Mouse (Mus musculus) CD4-positive helper T cell, adult 2 months (primary cell): ENCODE data around the gene Gm21969.

Source experiments
- DNase-seq: peaks from one replicate; pipeline ENCODE4 v3.0.0-alpha.2; 2012; ENCODE audit warnings: low read depth, missing footprints, low spot score

The Gm21969 gene

DNA sequence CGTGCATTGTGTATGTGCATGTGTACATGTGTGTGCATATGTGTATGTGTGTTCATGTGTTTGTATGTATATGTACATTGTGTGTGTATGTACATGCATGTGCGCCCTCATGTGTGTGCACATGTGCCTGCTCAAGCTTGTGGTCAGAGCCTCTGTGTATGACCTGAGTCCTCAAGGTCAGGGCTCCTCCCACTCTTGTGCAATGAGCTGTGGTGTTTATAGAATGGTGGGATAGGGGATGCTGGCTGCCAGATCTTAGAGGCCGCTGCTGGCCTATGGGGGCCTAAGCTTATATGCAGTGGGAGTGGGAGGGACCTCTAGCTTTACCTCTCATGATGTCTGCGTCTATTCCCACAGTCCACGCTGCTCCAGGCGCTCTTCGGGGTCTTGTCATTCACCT, 17.3 kb upstream of the Gm21969 start:
- DNase-seq: no peak

DNA sequence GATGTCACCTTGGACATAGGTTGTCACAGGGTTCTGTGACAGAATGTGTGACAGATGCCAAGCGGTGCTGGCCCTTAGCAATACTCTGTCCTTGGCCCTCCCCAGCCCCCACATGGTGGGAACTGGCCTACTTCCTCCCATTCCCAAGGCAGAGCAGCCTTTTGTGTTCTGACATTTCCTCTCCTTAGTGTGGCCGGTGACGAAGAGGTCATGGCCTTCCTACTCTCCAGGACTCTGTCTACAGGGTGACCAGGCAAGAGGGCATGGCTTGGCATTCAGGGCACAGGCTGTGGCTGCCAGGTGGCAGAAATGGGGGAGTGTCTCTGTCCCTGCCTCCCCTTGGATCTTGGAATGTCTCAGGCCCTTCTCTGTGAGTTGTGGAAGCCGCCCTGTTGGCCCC, 15.6 kb upstream of the Gm21969 start:
- no peak for DNase-seq

DNA sequence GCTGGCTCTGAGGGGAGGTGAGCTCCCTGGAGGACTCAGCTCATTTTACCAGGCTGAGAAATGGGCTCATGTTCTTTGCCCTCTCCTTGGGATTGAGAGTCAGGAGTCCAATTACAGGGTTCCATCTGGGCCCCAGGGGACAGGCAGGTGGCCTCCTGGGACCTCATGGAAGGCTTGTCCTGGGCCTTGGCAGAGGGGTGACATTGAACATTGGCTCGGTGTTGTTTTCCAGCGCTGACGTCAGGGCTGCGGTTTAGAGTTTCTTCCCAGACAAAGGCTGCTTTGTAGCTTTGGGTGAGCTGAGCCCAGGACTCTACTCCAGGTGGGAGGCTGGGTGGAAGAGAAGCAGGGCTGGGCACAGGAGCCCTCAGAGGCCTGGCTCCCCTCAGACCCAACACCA, 15.2 kb upstream of the Gm21969 start:
- DNase-seq: no peak

DNA sequence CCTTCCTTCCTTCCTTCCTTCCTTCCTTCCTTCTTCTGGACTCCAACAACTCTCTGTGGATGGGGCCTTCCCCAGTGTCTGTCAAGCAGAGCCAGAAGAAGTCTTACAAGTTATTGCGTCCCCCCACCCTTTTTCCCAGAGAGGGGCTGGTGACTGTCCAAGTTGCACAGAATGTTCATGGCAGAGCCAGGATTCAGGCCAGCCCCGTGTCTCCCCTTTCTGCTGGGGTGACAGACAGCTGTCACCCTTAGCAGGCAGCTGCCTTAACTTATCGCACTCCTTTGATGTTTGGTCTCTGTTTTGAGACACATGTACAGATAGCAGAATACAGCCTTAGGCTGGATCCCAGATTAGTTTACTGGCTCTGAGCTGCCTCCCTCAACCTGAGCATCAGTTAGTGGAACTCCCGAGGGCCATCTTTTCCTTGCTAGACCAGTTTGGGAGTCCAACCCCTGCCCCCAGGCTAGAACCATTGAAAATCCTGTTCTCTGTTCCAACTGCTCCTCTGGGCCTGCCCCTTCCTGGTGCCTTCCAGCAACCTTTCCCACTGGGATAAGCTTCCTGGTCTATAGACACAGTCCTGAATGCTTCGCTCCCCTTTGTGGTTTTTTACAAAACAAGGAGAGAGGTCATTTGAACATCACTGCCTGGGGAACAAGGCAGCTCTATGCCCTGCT, 13.5 kb upstream of the Gm21969 start:
- no peak for DNase-seq

DNA sequence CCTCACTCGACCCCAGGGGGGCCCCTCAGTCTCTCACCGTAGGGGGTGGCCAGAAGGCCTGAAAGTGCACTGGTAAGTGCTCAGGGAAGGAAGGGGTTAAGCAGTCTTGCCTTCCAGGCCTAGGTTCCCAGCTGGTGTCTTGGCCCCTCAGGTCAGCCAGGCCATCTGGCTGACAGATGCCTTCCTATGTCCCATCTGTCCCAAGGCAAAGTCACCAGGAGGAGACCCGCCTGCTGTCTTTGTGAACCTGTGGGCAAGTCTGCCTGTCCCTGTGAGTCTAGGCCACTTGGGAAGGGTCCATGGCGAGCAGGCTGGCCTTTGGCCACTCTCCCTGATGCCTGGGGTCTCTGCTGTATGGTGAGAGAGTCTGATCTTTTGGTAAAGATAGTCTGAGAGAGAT, 12.5 kb upstream of the Gm21969 start:
- DNase-seq: no peak

DNA sequence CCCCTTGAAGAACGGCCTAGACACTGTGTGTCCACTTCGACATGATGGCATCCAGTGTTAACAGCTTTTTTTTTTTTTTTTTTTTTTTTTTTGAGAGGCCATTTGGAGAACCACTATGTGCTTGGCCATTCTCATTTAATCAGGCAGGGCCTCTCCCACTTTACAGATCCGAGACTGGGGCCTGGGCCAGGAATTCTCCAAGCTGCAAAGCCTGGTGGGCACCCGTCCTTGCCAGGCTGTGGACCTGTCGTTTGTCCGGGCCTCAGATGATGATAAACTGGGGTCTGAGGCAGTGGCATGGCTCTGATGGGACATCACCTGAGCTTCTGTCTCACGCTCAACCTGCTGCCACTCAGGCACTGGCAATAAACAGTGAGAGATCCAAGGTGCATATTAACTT, 10.1 kb upstream of the Gm21969 start:
- no peak for DNase-seq

DNA sequence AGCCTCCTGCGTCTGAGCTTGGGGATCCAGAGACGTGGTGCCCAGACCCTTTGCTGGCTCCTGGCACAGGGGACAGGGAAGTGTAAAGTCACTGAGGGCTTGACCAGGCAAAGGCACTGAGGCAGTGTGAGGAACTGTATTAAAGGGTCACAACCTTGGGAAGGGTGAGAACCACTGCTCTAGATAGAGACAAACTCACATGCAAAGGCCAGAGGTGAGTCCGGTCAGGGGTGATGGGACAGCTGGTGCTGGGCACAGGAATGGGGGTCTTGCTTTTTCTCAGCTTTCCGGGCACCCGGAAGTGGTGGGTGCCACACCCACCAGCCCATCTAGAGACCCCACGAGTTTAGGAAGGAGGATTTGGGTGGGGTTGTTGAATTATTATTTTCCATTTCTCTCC, 9.6 kb upstream of the Gm21969 start:
- DNase-seq: no peak

DNA sequence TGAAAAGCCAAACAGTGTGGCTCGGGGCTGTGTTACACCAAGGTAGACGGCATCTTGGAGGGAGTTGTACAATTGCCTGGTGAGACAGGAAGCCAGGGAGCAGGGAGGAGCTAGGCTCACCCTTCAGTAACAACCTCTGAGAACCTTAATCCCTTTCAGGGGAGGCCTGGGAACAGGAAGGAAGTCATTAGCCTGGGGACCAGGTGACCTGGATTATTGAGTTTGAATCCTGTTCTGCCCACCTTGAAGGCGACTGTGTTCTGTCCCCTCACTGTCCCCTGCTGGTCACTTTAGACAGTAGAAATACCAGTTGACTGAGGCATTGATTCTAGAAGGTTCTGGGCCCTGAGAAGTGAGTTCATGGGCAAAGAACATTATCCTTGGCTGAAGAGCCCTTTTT, 8.9 kb upstream of the Gm21969 start:
- no peak for DNase-seq

DNA sequence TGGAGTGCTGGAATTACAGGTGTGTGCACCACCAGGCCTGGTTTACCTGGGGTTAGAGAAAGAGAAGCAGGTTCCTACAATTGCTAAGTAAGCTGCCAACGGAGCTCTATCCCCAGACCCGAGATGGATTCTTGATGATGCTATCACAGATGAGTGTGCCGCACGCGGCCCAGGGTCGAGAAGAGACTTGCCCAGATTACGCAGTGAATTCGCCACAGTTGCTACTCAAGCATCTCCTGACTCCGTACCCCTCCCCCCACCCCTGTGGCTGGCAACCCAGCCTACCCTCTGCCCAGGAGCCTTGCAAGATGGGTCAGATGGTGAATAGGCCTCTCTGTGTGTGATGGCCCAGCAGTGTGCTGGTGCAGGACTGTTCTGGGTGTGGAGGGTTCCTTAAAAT, 6.3 kb upstream of the Gm21969 start:
- peak; percentile 52 for DNase-seq

DNA sequence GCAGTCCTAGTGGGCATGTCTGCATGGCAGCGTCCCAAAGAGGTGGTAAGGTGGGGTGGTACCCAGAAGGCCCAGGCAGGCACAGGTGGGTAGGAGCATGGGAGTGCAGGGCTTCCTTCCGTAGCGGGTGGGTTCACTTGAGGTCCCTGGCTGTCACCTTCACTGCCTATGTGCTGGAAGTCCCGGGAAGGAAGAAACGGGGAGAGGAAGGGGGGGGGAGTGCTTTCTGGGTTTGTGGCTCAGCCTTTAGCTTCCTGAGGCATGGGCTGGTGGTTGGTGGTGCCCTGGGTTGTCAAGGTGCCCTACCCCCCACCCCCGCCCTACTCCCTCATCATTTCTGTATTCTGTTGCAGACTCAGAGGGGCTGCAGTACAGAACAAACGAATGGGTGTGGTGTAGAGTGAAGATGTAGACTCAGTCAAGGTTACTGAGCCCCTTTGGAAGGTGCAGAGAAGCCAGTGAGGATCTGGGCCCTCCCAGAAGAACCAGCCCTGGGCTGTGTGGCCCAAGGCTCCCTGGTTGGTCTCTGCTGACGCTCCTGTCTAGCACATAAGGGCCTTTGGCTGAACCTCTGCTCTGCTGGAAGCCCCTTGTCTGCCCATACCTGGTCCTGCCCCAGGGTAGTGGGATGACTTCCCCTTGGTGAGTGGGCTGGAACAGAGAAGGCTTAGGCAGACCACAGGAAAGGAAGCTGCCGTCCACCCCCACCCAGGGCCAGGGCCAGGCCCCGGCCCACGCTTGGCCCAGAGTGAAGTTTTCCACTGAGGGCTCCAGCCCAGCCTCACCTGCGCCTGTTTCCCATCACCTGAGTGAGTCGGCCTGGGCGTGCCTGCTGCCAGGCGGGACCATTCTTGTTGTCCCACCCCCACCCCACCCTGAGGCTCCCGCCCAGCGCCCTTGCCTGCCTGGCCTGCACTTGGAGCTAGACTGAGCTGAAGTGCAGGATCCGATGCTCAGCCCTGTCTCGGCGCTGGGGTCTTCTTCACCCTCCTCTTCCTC, 5.4 kb upstream of the Gm21969 start:
- peak; percentile 76 for DNase-seq

DNA sequence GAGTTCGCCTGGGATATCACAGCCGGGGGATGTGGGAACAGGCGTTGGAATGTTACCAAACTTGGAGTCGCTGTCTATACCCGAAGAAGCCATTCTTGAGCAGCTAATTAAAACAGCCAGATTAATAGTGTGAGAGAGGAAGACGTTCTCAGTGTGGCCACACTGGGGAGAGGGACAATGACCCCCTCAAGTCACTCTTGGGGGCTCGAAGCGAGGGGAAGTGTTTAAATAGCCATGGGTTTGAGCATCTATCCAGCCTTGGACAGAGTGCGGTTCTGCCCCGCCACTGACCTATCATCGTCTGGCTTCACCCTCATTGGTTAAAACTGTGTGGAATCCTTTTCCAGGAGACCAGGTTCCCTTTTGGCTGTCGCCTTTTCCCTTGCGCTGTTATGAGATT, 4.6 kb upstream of the Gm21969 start:
- no peak for DNase-seq

DNA sequence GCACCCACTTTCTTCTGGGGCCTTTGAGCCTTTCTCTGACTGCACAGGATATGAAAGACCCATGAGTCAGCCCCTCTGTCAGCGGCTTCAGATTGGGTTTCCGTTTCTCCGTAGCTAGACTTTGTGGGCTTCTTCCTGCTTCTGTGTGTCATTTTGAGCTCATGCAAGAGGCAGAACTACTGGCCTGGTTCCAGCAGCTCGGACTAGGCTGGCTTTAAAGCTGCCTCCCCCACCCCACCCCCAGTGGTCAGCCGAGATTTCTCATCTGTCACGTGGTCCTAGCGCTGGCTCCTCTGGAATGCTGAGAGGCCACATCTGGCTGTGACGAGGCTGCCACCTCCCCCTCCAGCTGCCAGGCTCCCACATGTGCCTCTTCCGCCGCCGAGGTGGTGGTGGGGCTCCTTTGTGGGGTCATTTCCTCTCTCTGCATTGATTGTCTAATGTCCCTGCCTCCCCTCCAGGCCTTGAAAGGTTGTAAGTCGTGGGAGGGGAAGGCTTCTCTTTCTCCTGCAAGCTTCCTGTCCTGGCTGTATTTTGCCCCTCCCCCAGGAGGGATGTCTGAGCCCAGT, 4.0 kb upstream of the Gm21969 start:
- DNase-seq: peak; percentile 87

DNA sequence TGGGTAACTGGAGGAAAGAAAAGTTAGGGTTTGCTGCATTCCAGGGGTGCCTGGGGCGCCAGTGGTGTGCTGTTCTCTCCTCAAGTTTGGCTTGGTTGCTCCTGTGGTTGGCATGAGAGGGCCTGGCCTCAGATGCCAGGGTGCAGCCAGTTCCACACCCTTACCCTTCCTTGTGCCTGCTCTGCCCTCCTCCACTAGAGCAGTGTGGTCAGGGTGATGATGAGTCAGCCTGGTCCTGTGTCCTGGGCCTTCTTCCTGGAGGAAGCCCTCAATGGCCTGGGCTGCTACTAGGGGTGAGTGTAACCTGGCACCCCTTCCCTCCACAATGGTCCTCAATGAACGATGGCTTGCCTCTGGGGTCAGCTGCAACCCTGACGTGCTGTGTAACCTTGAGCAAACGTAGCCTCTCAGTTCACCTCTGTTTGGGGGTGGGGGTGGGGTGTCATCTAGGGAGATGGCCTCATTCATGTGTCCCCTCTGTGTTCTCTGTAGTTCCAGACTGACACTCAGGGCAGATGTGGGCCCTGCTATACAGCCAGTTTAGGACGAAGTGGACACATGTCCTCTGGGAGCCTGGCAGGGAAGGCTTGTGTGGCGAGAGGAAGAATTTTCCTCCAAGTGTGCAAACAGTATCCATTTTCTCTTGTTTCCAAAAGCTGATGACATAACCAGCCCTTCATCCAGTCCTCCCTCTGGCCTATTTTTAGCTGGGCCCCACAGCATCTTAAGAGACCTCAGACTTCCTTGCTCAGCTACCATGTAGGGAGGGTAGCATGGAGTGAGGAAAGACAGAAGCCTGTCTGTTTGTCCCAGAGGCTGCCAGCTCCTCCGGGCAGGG, 1.2 kb upstream of the Gm21969 start:
- no peak for DNase-seq

DNA sequence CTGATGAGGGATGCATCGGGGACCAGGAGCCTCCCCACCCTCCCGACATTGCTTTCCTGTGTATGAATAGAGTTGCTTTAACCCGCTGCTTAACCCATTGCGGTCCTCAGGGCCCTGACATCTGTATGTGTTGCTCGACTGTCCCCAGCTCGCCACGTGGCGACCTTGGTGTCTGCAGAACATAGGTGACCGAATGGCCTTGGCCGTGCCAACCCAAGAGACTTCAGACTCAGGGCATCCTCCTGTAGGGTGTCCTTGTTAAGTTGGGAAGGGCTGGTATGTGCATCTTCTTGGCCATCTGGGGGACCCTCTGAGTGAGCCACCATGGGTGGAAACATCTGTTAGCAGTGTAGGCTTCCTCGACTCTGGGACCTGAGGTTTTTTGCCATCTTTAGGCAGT, 2.2 kb downstream of the Gm21969 start:
- DNase-seq: no peak

DNA sequence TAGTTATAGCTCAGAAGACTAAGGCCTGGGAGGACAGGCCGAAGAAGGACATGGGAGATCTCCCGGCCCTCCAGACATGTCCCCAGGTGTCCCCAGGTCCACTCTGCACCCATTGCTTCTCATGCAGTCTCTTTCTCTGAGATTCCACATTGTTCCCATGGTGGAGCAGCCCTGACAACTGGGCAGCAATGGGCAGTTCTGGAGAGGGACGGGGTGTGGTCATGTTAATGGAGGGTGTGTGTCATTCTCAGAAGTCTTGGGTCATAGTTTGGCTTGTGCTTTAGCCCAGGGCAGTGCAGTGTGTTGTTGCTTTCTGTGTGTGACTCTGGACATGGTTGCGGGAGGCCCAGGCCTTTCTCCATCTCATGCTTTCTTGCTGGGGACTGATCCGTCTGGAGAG, 3.7 kb downstream of the Gm21969 start:
- DNase-seq: no peak

DNA sequence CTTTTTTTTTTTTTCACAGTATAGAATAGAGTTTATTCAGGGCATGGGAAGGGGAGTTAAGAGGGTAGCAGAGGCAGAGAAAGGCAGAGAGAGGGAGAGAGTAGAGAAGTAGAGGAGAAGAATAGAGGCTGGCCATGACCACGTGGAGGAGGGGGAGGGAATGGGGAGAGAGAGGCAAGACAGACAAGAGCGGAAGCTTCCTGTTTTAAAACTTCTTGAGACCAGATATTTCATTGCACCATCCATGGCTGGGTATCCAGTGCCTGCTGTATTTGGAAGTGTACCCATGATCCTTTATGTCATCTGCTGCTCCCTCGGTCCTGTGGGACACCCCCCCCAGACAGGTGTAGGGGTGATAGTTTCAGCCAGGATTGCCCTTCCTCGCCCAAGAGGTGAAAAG, 6.0 kb downstream of the Gm21969 start:
- DNase-seq: no peak

DNA sequence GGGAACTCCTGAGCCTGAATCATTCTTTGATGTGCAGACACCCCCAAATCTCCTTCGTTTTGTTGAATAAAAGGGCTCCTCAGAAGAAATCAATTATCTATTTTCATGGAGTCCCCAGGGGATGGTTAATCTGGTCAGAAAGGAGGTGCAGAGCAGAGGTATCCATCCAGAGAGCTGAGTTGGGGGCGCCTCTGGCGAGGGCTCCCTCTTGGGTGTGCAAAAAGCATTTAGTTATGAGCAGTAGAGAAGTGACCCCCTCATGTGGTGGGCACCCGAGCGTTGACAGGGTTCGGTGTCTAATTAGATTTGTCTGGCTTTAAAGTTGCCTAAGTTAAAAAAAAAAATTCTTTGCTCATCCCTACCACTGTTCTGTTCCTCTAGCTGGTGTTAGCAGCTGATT, 8.0 kb downstream of the Gm21969 start:
- DNase-seq: no peak

DNA sequence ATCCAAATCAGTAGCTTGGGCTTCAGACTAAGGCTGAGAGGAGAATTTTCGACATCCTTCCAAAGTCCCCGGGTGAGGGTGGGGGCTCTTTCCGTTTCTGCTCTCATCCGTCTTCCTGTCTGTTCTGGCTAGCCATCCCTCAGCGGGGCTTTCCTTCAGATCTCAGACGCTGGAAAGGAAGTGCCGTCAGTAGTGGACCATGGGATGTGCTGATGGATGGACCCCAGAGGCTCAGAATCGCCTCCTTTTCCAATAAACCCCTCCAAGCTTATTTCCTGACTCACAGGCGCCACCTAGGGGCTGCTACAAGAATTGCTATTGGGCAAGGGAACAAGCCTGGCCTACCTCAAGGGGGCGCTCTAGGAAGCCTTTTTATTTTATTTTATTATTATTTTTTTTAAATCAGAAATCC, 8.6 kb downstream of the Gm21969 start:
- peak; percentile 72 for DNase-seq

DNA sequence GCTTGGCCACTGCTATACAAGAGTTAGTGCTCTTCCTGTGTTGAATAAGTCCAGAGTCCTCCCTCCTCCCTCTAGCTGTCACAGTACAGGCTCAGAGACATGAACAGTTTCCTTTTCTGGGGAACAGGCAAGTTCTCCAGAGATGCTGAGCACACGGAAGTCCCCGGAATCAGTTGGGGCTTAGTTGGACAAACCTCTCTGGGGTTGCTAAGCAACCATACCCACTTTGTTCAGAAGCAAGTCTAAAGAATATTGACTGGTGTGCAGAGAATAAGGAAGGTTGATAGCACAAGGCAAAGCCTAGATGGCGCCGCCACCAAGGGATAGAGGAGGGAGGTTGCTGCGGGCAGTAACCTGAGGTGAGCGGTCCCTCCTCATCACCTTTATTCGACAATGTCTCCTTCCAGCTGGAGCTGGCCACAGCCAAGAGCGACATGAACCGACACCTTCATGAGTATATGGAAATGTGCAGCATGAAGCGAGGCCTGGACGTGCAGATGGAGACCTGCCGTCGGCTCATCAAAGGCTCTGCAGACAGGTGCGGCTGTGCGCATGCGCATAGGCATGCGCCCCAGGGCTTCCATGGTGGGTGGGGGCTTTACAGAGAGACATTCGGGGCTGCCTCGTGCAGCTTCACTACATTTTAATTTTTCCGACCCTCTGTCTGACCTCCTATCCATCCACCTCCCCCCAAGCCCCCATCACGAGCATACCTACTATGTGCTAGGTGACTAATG, 11.7 kb downstream of the Gm21969 start:
- DNase-seq: no peak

DNA sequence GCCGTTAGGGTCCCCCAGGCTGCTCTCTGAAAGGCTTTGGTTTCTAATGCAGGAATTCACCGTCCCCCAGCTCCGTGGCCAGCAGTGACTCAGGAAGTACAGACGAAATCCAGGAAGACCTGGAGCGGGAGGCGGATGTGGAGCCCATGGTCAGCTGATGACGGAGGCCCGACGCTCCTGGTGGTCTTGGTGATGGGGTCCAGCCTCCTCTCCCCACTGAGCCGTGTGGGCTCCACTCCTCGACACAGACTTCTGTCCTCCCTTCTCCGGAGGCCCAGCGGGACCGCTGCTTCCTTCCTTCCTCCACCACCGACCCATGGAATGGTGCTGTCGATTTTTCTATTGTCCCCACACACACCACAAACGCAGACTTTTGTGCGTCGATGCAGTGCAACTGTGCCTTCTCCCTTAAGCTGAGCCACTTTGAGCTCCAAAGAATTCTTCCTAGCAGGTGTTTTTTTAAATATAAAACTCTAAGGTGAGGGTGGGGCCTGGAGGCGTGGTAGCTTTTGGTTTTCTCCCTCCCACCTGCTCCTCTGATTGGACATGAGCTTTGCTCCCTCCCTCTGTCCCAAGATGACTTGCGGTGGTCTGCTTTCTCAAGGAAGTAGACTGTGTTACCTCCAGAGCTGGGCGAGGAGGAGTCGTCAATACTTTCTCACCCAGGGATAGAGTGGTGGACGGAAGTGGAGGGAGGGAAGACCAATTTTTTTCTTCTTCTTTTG, 13.5 kb downstream of the Gm21969 start:
- peak; percentile 85 for DNase-seq
